Mouse (Mus musculus): Measurements from ENCODE around the gene Svopl. TPM values are rescaled to one million over a fixed set of nuclear protein-coding genes. Genes with fewer than 3 reads are reported as not detected.

Gene Svopl
- total and polyA plus RNA-seq, 3 experiments = not detected

GRCm38 (mm10) chr6:38058805-38059204 is 12.0 kb upstream of the Svopl start:
- TF ChIP-seq JUND (conservative IDR thresholded peaks at IDR 0.05; ENCODE audit: low read depth, low read length) = no peak
- TF ChIP-seq BHLHE40 (IDR thresholded peaks at IDR 0.05; ENCODE audit: low read depth, low read length) = no peak
- no peak for TF ChIP-seq ZMIZ1 (IDR thresholded peaks at IDR 0.05; ENCODE audit: low read depth, low read length)
- TF ChIP-seq SMC3 (IDR thresholded peaks at IDR 0.05; ENCODE audit: low read depth, low read length) = peak; percentile 40
- no peak for TF ChIP-seq ETS1 (conservative IDR thresholded peaks at IDR 0.05; ENCODE audit: low read depth, low read length)
- peak; percentile 41 to 63; a peak in 3 of 4 replicates for TF ChIP-seq CTCF (conservative IDR thresholded peaks at IDR 0.05 in 1 of 2, IDR thresholded peaks at IDR 0.05 in 1 of 2; ENCODE audit: low read depth in 2 of 2, low read length in 2 of 2)
- TF ChIP-seq SIN3A (IDR thresholded peaks at IDR 0.05; ENCODE audit: low read length) = no peak
- no peak for TF ChIP-seq HCFC1 (IDR thresholded peaks at IDR 0.05; ENCODE audit: low read depth, low read length)
- TF ChIP-seq KAT2A (IDR thresholded peaks at IDR 0.05; ENCODE audit: insufficient replicate concordance, low read length) = no peak
- TF ChIP-seq JUN (IDR thresholded peaks at IDR 0.05; ENCODE audit: insufficient read depth, low read depth, low read length) = no peak
- no peak for TF ChIP-seq ZNF384 (IDR thresholded peaks at IDR 0.05; ENCODE audit: low read depth, low read length)
- TF ChIP-seq MAZ (IDR thresholded peaks at IDR 0.05; ENCODE audit: low read depth, low read length) = no peak
- peak; percentile 47 for TF ChIP-seq RAD21 (IDR thresholded peaks at IDR 0.05; ENCODE audit: low read depth, low read length)
- TF ChIP-seq TBP (conservative IDR thresholded peaks at IDR 0.05; ENCODE audit: low read depth, low read length) = no peak
- no peaks in the 10 kb centered on the region for H3K27me3 ChIP-seq (replicated peaks)
- H3K27ac ChIP-seq (ENCODE audit: insufficient read depth, low read depth) = no peak overlapping the region
- H3K4me3 ChIP-seq (replicated peaks in 1 of 3; ENCODE audit: low read depth in 2 of 3, low read length in 2 of 3, poor library complexity in 1 of 3) = no peak overlapping the region
- no peak overlapping the region for H3K4me2 ChIP-seq (ENCODE audit: insufficient read depth, low read depth, poor library complexity, severe bottlenecking)
- no peaks in the 10 kb centered on the region for H3K79me2 ChIP-seq (replicated peaks; ENCODE audit: control insufficient read depth, extremely low read depth, insufficient read depth, poor library complexity, severe bottlenecking)
- H3K9me3 ChIP-seq (replicated peaks; ENCODE audit: low read length) = peaks cover 18% of the 10 kb centered on the region
- in situ Hi-C loops (cut with MboI; ENCODE audit: low pct_ligation_motif_present, low pct_unique_long_range_greater_than_20kb, low sequenced_read_pairs) = loop anchor here (10.0 kb wide), 1 partner anchor 584 kb away; no protein-coding TSS in a partner anchor
- H3K36me3 ChIP-seq (replicated peaks in 1 of 2; ENCODE audit: control insufficient read depth in 1 of 2, insufficient read depth in 1 of 2, low read length in 1 of 2) = no peaks in the 10 kb centered on the region
- dilution Hi-C loops (cut with MboI; ENCODE audit: extremely low pct_ligation_motif_present, extremely low pct_unique_long_range_greater_than_20kb, low sequenced_read_pairs) = no loop called here
- peaks cover 5 to 7% of the 10 kb centered on the region in 2 experiments for H3K4me1 ChIP-seq (ENCODE audit: control insufficient read depth in 1 of 2, insufficient read depth in 2 of 2)
- H3K9ac ChIP-seq (ENCODE audit: insufficient read depth, low read depth) = no peak overlapping the region
- peak; percentile 25 for DNase-seq (ENCODE audit: extremely low read depth)

GRCm38 (mm10) chr6:38055471-38056330 is 8.9 kb upstream of the Svopl start:
- DNase-seq (ENCODE audit: extremely low read depth) = no peak
- Histone ChIP-seq H3K79me2 (replicated peaks; ENCODE audit: control insufficient read depth, extremely low read depth, insufficient read depth, poor library complexity, severe bottlenecking) (no peaks in the 10 kb centered on the region), H3K4me3 (replicated peaks in 1 of 3; ENCODE audit: low read depth in 2 of 3, low read length in 2 of 3, poor library complexity in 1 of 3) (no peak overlapping the region), H3K9me3 (replicated peaks; ENCODE audit: low read length) (no peaks in the 10 kb centered on the region), H3K9ac (ENCODE audit: insufficient read depth, low read depth) (no peak overlapping the region), H3K4me1 (ENCODE audit: control insufficient read depth in 1 of 2, insufficient read depth in 2 of 2) (peaks cover 5 to 7% of the 10 kb centered on the region in 2 experiments), H3K36me3 (replicated peaks in 1 of 2; ENCODE audit: control insufficient read depth in 1 of 2, insufficient read depth in 1 of 2, low read length in 1 of 2) (no peaks in the 10 kb centered on the region), H3K27ac (ENCODE audit: insufficient read depth, low read depth) (no peak overlapping the region), H3K27me3 (replicated peaks) (no peaks in the 10 kb centered on the region), H3K4me2 (ENCODE audit: insufficient read depth, low read depth, poor library complexity, severe bottlenecking) (peak overlapping the region; percentile 8)
- TF ChIP-seq EP300 (IDR thresholded peaks at IDR 0.05; ENCODE audit: low read length) (no peak), E2F4 (IDR thresholded peaks at IDR 0.05; ENCODE audit: insufficient replicate concordance, low read depth, low read length) (no peak), NELFE (IDR thresholded peaks at IDR 0.05; ENCODE audit: low read depth, low read length) (no peak), IRF4 (IDR thresholded peaks at IDR 0.05; ENCODE audit: low read depth, low read length) (no peak), POLR2A (IDR thresholded peaks at IDR 0.05; ENCODE audit: low read depth, low read length) (no peak), RCOR1 (conservative IDR thresholded peaks at IDR 0.05; ENCODE audit: low read depth, low read length) (no peak), ZKSCAN1 (IDR thresholded peaks at IDR 0.05; ENCODE audit: borderline replicate concordance, low read depth, low read length) (no peak), BHLHE40 (IDR thresholded peaks at IDR 0.05; ENCODE audit: low read depth, low read length) (no peak), USF2 (conservative IDR thresholded peaks at IDR 0.05; ENCODE audit: low read depth, low read length) (no peak), TCF12 (IDR thresholded peaks at IDR 0.05; ENCODE audit: low read depth, low read length) (no peak), ELF1 (IDR thresholded peaks at IDR 0.05; ENCODE audit: low read depth, low read length) (no peak), MAFK (IDR thresholded peaks at IDR 0.05; ENCODE audit: insufficient replicate concordance, low read length) (no peak), ZMIZ1 (IDR thresholded peaks at IDR 0.05; ENCODE audit: low read depth, low read length) (no peak), MAX (IDR thresholded peaks at IDR 0.05; ENCODE audit: low read length) (no peak), MXI1 (IDR thresholded peaks at IDR 0.05; ENCODE audit: low read depth, low read length) (no peak), ETS1 (conservative IDR thresholded peaks at IDR 0.05; ENCODE audit: low read depth, low read length) (no peak), MAZ (IDR thresholded peaks at IDR 0.05; ENCODE audit: low read depth, low read length) (no peak), CHD1 (IDR thresholded peaks at IDR 0.05; ENCODE audit: low read depth, low read length) (no peak), CHD2 (IDR thresholded peaks at IDR 0.05; ENCODE audit: low read length) (no peak)
- dilution Hi-C loops (cut with MboI; ENCODE audit: extremely low pct_ligation_motif_present, extremely low pct_unique_long_range_greater_than_20kb, low sequenced_read_pairs) = no loop called here
- in situ Hi-C loops (cut with MboI; ENCODE audit: low pct_ligation_motif_present, low pct_unique_long_range_greater_than_20kb, low sequenced_read_pairs) = loop anchor here (10.0 kb wide), 1 partner anchor 581 kb away; no protein-coding TSS in a partner anchor

Data from CH12.LX (cell line).